Mouse (Mus musculus): ENCODE results near the gene Pan2. TPM values are rescaled to one million over a fixed set of nuclear protein-coding genes. Genes with fewer than 3 reads are reported as not detected.
"Not testable (repeated sequence)": the region's sequence is repeated elsewhere in the genome, so short reads cannot be mapped to it uniquely, and the experiment has no call there.

The Pan2 gene
- total and polyA plus RNA-seq, 3 experiments, result 10.6 to 18.5 (median 11.0) TPM

DNA sequence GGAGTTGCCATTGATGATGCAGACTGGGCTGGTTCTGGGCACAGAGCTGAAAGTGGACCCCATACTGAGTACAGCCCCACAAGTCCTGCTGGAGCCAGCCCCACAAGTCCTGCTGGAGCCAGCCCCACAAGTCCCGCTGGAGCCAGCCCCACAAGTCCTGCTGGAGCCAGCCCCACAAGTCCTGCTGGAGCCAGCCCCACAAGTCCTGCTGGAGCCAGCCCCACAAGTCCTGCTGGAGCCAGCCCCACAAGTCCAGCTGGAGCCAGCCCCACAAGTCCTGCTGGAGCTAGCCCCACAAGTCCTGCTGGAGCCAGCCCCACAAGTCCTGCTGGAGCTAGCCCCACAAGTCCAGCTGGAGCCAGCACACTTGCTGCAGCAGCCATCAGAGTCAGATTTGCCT is 12.5 kb upstream of the Pan2 start:
- H3K9ac ChIP-seq (ENCODE audit: insufficient read depth, low read depth); H3K79me2 ChIP-seq (replicated peaks; ENCODE audit: control insufficient read depth, extremely low read depth, insufficient read depth, poor library complexity, severe bottlenecking); H3K27ac ChIP-seq (ENCODE audit: insufficient read depth, low read depth); H3K9me3 ChIP-seq (replicated peaks; ENCODE audit: low read length); H3K4me3 ChIP-seq (replicated peaks in 1 of 3; ENCODE audit: low read depth in 2 of 3, low read length in 2 of 3, poor library complexity in 1 of 3); DNase-seq (ENCODE audit: extremely low read depth); in situ Hi-C loops (cut with MboI; ENCODE audit: low pct_ligation_motif_present, low pct_unique_long_range_greater_than_20kb, low sequenced_read_pairs); H3K4me2 ChIP-seq (ENCODE audit: insufficient read depth, low read depth, poor library complexity, severe bottlenecking); H3K27me3 ChIP-seq (replicated peaks); dilution Hi-C loops (cut with MboI; ENCODE audit: extremely low pct_ligation_motif_present, extremely low pct_unique_long_range_greater_than_20kb, low sequenced_read_pairs): not testable (repeated sequence)
- peaks cover 0 to 16% of the 10 kb centered on the region in 2 experiments; a peak in 2 of 4 replicates for H3K4me1 ChIP-seq (ENCODE audit: control insufficient read depth in 1 of 2, insufficient read depth in 2 of 2)
- H3K36me3 ChIP-seq (replicated peaks in 1 of 2; ENCODE audit: control insufficient read depth in 1 of 2, insufficient read depth in 1 of 2, low read length in 1 of 2), result peaks cover 48 to 65% of the 10 kb centered on the region in 2 experiments

DNA sequence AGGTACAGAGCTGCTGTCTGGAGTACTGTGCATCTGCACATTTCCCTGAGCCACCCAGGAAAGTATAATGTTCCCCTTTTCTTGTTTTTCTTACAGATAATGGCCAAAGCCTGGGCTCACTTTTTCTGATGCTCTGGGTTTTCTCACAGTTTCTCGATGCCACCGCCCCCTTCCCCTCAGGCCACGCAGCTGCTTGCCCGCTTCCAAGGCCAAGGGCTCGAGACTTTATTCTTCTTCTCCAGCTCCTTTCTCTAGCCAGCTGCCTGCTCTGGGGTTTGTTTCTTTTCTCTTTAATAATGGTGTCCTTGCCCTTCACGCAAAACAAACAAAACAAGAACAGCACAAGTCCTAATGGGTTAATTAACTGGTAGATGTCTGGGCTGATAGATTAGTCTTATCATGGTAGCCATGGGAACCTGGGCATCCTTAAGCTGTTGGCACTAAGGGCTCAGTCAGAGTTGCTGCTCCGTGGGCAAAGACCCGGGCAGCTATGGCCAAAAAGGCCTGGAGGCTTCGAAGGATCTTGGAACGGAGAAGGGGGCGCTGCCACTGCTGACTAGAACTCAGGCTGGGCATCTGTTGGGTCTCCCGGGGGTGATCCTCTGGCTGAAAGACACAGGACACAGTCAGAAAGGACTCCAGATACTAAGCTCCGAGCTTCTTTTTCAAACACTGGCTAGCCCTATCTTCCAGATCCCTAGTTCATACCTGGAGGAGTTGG is 6.6 kb upstream of the Pan2 start:
- Histone ChIP-seq H3K4me3 (replicated peaks in 1 of 3; ENCODE audit: low read depth in 2 of 3, low read length in 2 of 3, poor library complexity in 1 of 3) (no peak overlapping the region), H3K27ac (ENCODE audit: insufficient read depth, low read depth) (no peak overlapping the region), H3K36me3 (replicated peaks in 1 of 2; ENCODE audit: control insufficient read depth in 1 of 2, insufficient read depth in 1 of 2, low read length in 1 of 2) (peaks cover 12 to 20% of the 10 kb centered on the region in 2 experiments), H3K79me2 (replicated peaks; ENCODE audit: control insufficient read depth, extremely low read depth, insufficient read depth, poor library complexity, severe bottlenecking) (no peaks in the 10 kb centered on the region), H3K4me1 (ENCODE audit: control insufficient read depth in 1 of 2, insufficient read depth in 2 of 2) (peaks cover 10 to 35% of the 10 kb centered on the region in 2 experiments), H3K4me2 (ENCODE audit: insufficient read depth, low read depth, poor library complexity, severe bottlenecking) (no peak overlapping the region), H3K9ac (ENCODE audit: insufficient read depth, low read depth) (peak overlapping the region; percentile 19; the same call in 1 of the 2 replicates), H3K9me3 (replicated peaks; ENCODE audit: low read length) (no peaks in the 10 kb centered on the region), H3K27me3 (replicated peaks) (no peaks in the 10 kb centered on the region)
- in situ Hi-C loops (cut with MboI; ENCODE audit: low pct_ligation_motif_present, low pct_unique_long_range_greater_than_20kb, low sequenced_read_pairs), result no loop called here
- TF ChIP-seq SIN3A (IDR thresholded peaks at IDR 0.05; ENCODE audit: low read length) (no peak), POLR2A (IDR thresholded peaks at IDR 0.05; ENCODE audit: low read depth, low read length) (no peak), TBP (conservative IDR thresholded peaks at IDR 0.05; ENCODE audit: low read depth, low read length) (no peak), RAD21 (IDR thresholded peaks at IDR 0.05; ENCODE audit: low read depth, low read length) (no peak), MAX (IDR thresholded peaks at IDR 0.05; ENCODE audit: low read length) (no peak), EP300 (IDR thresholded peaks at IDR 0.05; ENCODE audit: low read length) (no peak), JUN (IDR thresholded peaks at IDR 0.05; ENCODE audit: insufficient read depth, low read depth, low read length) (no peak), IRF4 (IDR thresholded peaks at IDR 0.05; ENCODE audit: low read depth, low read length) (no peak), USF1 (IDR thresholded peaks at IDR 0.05; ENCODE audit: low read depth, low read length) (no peak), MYC (IDR thresholded peaks at IDR 0.05; ENCODE audit: low read depth, low read length) (no peak), HCFC1 (IDR thresholded peaks at IDR 0.05; ENCODE audit: low read depth, low read length) (no peak), MAFK (IDR thresholded peaks at IDR 0.05; ENCODE audit: insufficient replicate concordance, low read length) (no peak), ZC3H11A (IDR thresholded peaks at IDR 0.05; ENCODE audit: low read depth, low read length) (no peak), ZNF384 (IDR thresholded peaks at IDR 0.05; ENCODE audit: low read depth, low read length) (no peak), CHD2 (IDR thresholded peaks at IDR 0.05; ENCODE audit: low read length) (no peak), TCF12 (IDR thresholded peaks at IDR 0.05; ENCODE audit: low read depth, low read length) (no peak), POLR2AphosphoS2 (IDR thresholded peaks at IDR 0.05; ENCODE audit: low read depth, low read length) (no peak), GABPA (IDR thresholded peaks at IDR 0.05; ENCODE audit: insufficient replicate concordance, low read depth, low read length) (no peak), ZKSCAN1 (IDR thresholded peaks at IDR 0.05; ENCODE audit: borderline replicate concordance, low read depth, low read length) (no peak), ELF1 (IDR thresholded peaks at IDR 0.05; ENCODE audit: low read depth, low read length) (no peak)
- dilution Hi-C loops (cut with MboI; ENCODE audit: extremely low pct_ligation_motif_present, extremely low pct_unique_long_range_greater_than_20kb, low sequenced_read_pairs), result no loop called here
- DNase-seq (ENCODE audit: extremely low read depth), result no peak

Measured in CH12.LX (cell line).